Comparison of ENCODE assay signal across 8 mouse cellular contexts in genomic region chr9:43743647-43744137, GRCm38 (mm10). TPM values are rescaled to one million over a fixed set of nuclear protein-coding genes. Genes with fewer than 3 reads are reported as not detected.
DNase-seq lines count a peak whose midpoint lies in the region; ATAC-seq lines count a peak whose summit lies in the region.

TSS of gene Nectin1 (plus strand) at chr9:43743984.

- no peaks in the 10 kb centered on the region for H3K9me3 ChIP-seq in hindbrain, embryonic 16.5 days (ENCODE audit: control insufficient read depth, low read length)

- H3K4me1 ChIP-seq in hindbrain, embryonic 16.5 days (ENCODE audit: control insufficient read depth, insufficient read depth, low read depth, low read length) = peaks cover 36% of the 10 kb centered on the region

- peak within 1 kb of the TSS; percentile 95 for H3K27ac ChIP-seq in hindbrain, embryonic 16.5 days (ENCODE audit: low read depth, low read length)

- WGBS in hindbrain, embryonic 16.5 days = 0% methylated on average over 36 of the region's 51 CpGs

- peak; percentile 93 for ATAC-seq in hindbrain, embryonic 16.5 days

- peak; percentile 93 for DNase-seq in R1 (ENCODE audit: low read depth, low spot score)
- DNase-seq in cerebellum, postnatal 14 days = peak; percentile 92 to 93
- DNase-seq in gastrocnemius, adult 18-20 months (ENCODE audit: low spot score) = peak; percentile 87
- DNase-seq in left cerebral cortex, adult 11 months (ENCODE audit: low spot score) = peak; percentile 79
- peak; percentile 88 for DNase-seq in lung, postnatal 36 days
- DNase-seq in retina, postnatal 1 day = peak; percentile 96
- peak; percentile 86 for DNase-seq in thymus, postnatal 4 days

- H3K9ac ChIP-seq in hindbrain, embryonic 16.5 days (ENCODE audit: low read depth, low read length) = peak within 1 kb of the TSS; percentile 96

- H3K4me2 ChIP-seq in hindbrain, embryonic 16.5 days (ENCODE audit: low read length) = peak within 1 kb of the TSS; percentile 80

- peak within 1 kb of the TSS; percentile 87 for H3K4me3 ChIP-seq in hindbrain, embryonic 16.5 days (ENCODE audit: low read length)

- 0 out of 2 replicates have a peak, but pooled peaks cover 2% of the 10 kb centered on the region for H3K27me3 ChIP-seq in hindbrain, embryonic 16.5 days (replicated peaks; ENCODE audit: control insufficient read depth, insufficient read depth, low read length)

- H3K36me3 ChIP-seq in hindbrain, embryonic 16.5 days (ENCODE audit: control insufficient read depth, insufficient read depth, low read length) = no peaks in the 10 kb centered on the region

RNA-seq across cellular contexts. Expression of gene Nectin1, which starts in this region (rescaled TPM):
- total RNA-seq in gastrocnemius, adult 18-20 months (2021) = 1 to 10 TPM; 1.9 to 3.4 TPM
- polyA plus RNA-seq in hindbrain, embryonic 16.5 days (2015; fragmentation: Nextera tagmentation; extraction: Ambion mirVana) = 12.9 and 15.5 TPM in 2 replicates

Comparison
In these comparisons a context has a peak if more than half of its experiments do, and no peak if none do; other contexts are left out.
1. Peak in every context shown above with its lines: DNase-seq, ATAC-seq, H3K4me3 ChIP-seq and H3K27ac ChIP-seq.